Mouse (Mus musculus) frontal cortex, postnatal 10 days (tissue): ENCODE measurements around the gene Psmd1.

Source experiments
- DNase-seq, 2 experiments: peaks; one replicate each; pipeline ENCODE4 v3.0.0; 2022; ENCODE audit warnings: low spot score in 2 of 2, mixed read lengths in 1 of 2

Psmd1 gene

GRCm38 (mm10) chr1:86058856-86059769, 5.1 kb upstream of the Psmd1 start:
- DNase-seq = peak; percentile 80 to 89

- DNase-seq = no peak
Measured at GRCm38 (mm10) chr1:86062523-86062922, 1.7 kb upstream of the Psmd1 start.

- DNase-seq = no peak
Measured at GRCm38 (mm10) chr1:86076565-86076964, 12.4 kb downstream of the Psmd1 start.

- no peak for DNase-seq
Measured at GRCm38 (mm10) chr1:86094413-86094812, 30.2 kb downstream of the Psmd1 start.

- no peak for DNase-seq
Measured at GRCm38 (mm10) chr1:86105054-86105453, 40.9 kb downstream of the Psmd1 start.

- peak in 1 of 2 experiments; percentile 15 for DNase-seq
Measured at GRCm38 (mm10) chr1:86111779-86112178, 47.6 kb downstream of the Psmd1 start, which contains the start of gene Htr2b. Htr2b (minus strand) TSS chr1:86111970.

GRCm38 (mm10) chr1:86114141-86114540, 50.0 kb downstream of the Psmd1 start:
- DNase-seq = no peak

GRCm38 (mm10) chr1:86119549-86119948, 55.4 kb downstream of the Psmd1 start:
- no peak for DNase-seq

GRCm38 (mm10) chr1:86126036-86126435, 61.8 kb downstream of the Psmd1 start:
- DNase-seq = no peak

- no peak for DNase-seq
Measured at GRCm38 (mm10) chr1:86133337-86133736, 69.2 kb downstream of the Psmd1 start, which contains the start of gene Gm21972. Gm21972 (plus strand) TSS chr1:86133637.

- DNase-seq = no peak
Measured at GRCm38 (mm10) chr1:86135315-86135714, 71.1 kb downstream of the Psmd1 start.

GRCm38 (mm10) chr1:86141081-86141480, 76.9 kb downstream of the Psmd1 start:
- no peak for DNase-seq

- no peak for DNase-seq
Measured at GRCm38 (mm10) chr1:86143165-86143564, 79.0 kb downstream of the Psmd1 start.

- no peak for DNase-seq
Measured at GRCm38 (mm10) chr1:86144001-86144944, 80.1 kb downstream of the Psmd1 start.

- DNase-seq = no peak
Measured at GRCm38 (mm10) chr1:86146293-86146692, 82.1 kb downstream of the Psmd1 start.

GRCm38 (mm10) chr1:86147557-86147956, 83.4 kb downstream of the Psmd1 start:
- no peak for DNase-seq

- DNase-seq = no peak
Measured at GRCm38 (mm10) chr1:86148161-86148560, 84.0 kb downstream of the Psmd1 start.

GRCm38 (mm10) chr1:86150929-86151328, 86.7 kb downstream of the Psmd1 start:
- DNase-seq = no peak

- no peak for DNase-seq
Measured at GRCm38 (mm10) chr1:86151376-86151775, 87.2 kb downstream of the Psmd1 start.

GRCm38 (mm10) chr1:86152618-86153017, 88.4 kb downstream of the Psmd1 start:
- DNase-seq = no peak

- peak; percentile 93 to 96 for DNase-seq
Measured at GRCm38 (mm10) chr1:86154133-86154823, 90.1 kb downstream of the Psmd1 start, which contains the start of gene Armc9. Armc9 (plus strand) TSS chr1:86154780.

- DNase-seq = no peak
Measured at GRCm38 (mm10) chr1:86154824-86155164, 90.6 kb downstream of the Psmd1 start.
